Mouse (Mus musculus) olfactory bulb, adult 2 months (tissue): ENCODE results near the gene Krtap5-1.

Experiments used
- CTCF ChIP-seq: fragments of 200-500 bp; IDR thresholded peaks from 2 replicates; pipeline ENCODE4 v1.5.1; 2012; ENCODE audit warnings: low read depth, mild to moderate bottlenecking, low read length, moderate library complexity; ENCODE audit not compliant: insufficient read depth
- POLR2A ChIP-seq: fragments of 200-500 bp; IDR thresholded peaks from 2 replicates; pipeline ENCODE4 v1.6.1; 2012; ENCODE audit warnings: mild to moderate bottlenecking, low read depth, low read length, moderate library complexity; ENCODE audit not compliant: insufficient read depth

DNA sequence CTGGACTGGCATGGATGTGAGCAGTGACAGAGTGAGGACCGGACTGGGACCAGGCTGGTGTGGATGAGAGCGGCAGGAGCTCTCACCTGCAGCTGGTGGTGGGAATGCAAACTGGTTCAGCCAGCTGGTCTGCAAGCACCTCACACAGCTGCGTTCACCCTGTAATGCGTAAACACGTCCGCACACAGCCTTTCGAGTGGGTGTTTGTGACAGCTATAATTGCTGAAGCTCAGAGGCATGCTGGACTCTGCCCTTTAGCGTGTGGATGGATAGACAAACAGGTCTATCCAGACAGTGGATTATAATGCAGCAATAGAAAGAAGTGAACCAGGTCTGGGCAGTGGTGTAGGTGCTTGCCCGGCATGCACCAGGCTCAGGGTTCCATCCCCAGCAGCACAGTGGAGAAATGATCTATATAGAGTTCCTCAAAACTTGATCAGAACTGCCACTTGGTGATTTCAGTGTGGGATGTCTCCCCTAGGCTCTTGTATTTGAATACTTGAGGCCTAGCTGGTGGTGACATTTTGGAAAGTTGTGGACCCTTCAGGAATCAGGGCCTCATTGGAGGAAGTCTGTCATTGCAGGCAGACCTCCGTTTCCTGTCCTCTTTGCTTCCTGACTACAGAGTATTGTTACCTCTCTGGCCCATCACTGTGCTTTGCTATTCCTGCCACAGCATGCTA, 44.8 kb upstream of the Krtap5-1 start:
- TF ChIP-seq CTCF (no peak), POLR2A (no peak)
